Mouse (Mus musculus): ENCODE results near the gene Rbfox2.

- TF ChIP-seq POLR2A (IDR thresholded peaks at IDR 0.05; ENCODE audit: low read depth, low read length), result no peak
- TF ChIP-seq CTCF (IDR thresholded peaks at IDR 0.05; ENCODE audit: extremely low read depth, insufficient read length, insufficient replicate concordance, low read depth, low read length), result no peak
These were observed 86.0 kb downstream of the Rbfox2 start for GRCm38 (mm10) chr15:77220833-77221232.

All from small intestine, adult 2 months (tissue).